Mouse (Mus musculus) embryonic facial prominence, embryonic 13.5 days (tissue): ENCODE data around the gene Dap3. TPM values are rescaled to one million over a fixed set of nuclear protein-coding genes. Genes with fewer than 3 reads are reported as not detected.
"Not testable (repeated sequence)": the region's sequence is repeated elsewhere in the genome, so short reads cannot be mapped to it uniquely, and the experiment has no call there.

Source experiments
- ATAC-seq: fragments of 200-750 bp; cut with Nextera tagmentation; 2 replicates; pipeline ENCODE4 v1.8.0; 2017; ENCODE audit warnings: low read depth; ENCODE audit not compliant: insufficient number of reproducible peaks, insufficient read depth, low FRiP score, low TSS enrichment
- H3K27ac ChIP-seq: fragments of 300-500 bp; sonication (generic); 2 replicates; pipeline ENCODE4 v1.5.1; 2015; ENCODE audit warnings: moderate library complexity, mild to moderate bottlenecking, inconsistent platforms
- H3K27me3 ChIP-seq: fragments of 300-500 bp; sonication (generic); 2 replicates; pipeline ENCODE4 v1.6.1; 2015; ENCODE audit warnings: mild to moderate bottlenecking, inconsistent platforms
- H3K36me3 ChIP-seq: fragments of 300-500 bp; sonication (generic); 2 replicates; pipeline ENCODE4 v1.6.1; 2015; ENCODE audit warnings: mild to moderate bottlenecking, inconsistent platforms
- H3K4me1 ChIP-seq: fragments of 300-500 bp; sonication (generic); 2 replicates; pipeline ENCODE4 v1.6.1; 2015; ENCODE audit warnings: inconsistent platforms
- H3K4me2 ChIP-seq: fragments of 300-500 bp; sonication (generic); 2 replicates; pipeline ENCODE4 v1.6.1; 2015; ENCODE audit warnings: moderate library complexity, mild to moderate bottlenecking, inconsistent platforms
- H3K4me3 ChIP-seq: fragments of 300-500 bp; sonication (generic); 2 replicates; pipeline ENCODE4 v1.5.1; 2015; ENCODE audit warnings: mild to moderate bottlenecking, inconsistent platforms
- H3K9ac ChIP-seq: fragments of 300-500 bp; sonication (generic); 2 replicates; pipeline ENCODE4 v1.6.1; 2015; ENCODE audit warnings: mild to moderate bottlenecking, inconsistent platforms
- H3K9me3 ChIP-seq: fragments of 300-500 bp; sonication (generic); 2 replicates; pipeline ENCODE4 v1.6.1; 2016; ENCODE audit warnings: inconsistent platforms
- WGBS: fragments of 180-500 bp; shearing (Covaris S2); methylation state at CpG from one replicate; pipeline ENCODE4 v1.1.7; 2015; ENCODE audit warnings: mixed read lengths; 5-methylcytosine and 5-hydroxymethylcytosine counted together
- polyA plus RNA-seq: library from polyadenylated mRNA; unstranded; fragments of >200 nt; fragmentation: Nextera tagmentation; extraction: Ambion mirVana; gene quantifications from 2 replicates; pipeline ENCODE4 v1.2.1, GENCODE M21; 2015

Dap3 gene
- 147 and 158 TPM in 2 replicates for polyA plus RNA-seq

DNA sequence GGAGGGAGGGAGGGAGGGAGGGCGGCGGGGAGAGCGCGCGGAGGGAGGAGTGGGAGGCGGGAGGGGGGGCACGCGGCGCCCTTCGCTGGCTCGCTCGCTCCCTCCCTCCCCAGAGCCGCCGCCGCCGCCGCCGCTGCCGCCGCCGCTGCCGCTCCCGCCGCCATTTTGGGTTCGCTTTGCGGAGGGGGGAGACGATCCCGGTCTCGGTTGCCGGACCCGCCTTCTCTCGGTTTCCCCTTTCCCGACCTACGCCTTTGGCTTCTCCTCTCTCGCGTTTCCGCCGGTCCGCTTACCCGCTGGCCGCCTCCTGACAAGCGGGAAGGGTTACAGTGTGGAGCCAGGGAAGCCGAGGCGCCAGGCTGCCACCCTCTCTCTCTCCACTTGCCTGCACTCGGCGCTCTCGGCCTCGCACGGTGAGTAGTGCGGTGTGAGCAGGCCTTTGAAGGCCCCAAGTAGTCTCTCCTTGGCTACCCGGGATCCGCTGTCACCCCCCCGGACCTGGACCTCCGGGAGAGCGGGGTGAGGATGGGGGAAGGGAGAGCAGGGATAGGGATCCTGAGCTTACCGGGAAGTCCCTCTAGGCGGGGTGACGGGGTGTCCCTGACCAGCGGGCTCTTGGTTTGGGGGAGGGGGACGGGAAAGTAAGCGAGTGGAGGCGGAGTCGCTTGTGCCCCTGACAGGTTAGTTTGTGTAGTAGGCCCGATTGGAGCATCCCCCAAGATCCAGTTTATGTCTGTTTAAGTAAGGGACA, at the start of gene Dap3, which contains the start of gene Ash1l:
Dap3 (minus strand) TSS at position 606 of the 751 bp plus-strand sequence.
Ash1l (plus strand) TSS at position 47 of the 751 bp plus-strand sequence.
- ATAC-seq = peak; percentile 81
- peak within 1 kb of the TSS; percentile 92 for H3K4me3 ChIP-seq
- under 1% methylated on average over 40 of the region's 64 CpGs for WGBS

DNA sequence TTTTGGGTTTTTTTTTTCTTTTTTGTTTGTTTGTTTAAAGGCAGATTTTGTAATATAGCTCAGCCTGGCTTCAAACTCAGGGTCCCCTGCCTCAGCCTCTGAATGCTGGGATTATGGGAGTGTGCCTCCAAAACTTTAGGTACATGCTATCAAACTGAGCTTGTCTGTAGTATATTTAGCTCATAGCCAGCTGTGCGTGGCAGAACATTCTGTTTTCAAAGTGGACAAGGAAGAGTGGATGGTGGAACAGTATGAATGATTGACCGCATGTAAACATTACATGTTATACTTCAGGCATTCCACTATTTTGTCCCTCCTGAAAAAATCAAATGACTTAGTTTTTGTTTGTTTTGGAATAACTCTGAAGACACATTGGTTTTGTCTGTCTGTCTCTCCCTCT, 41.8 kb upstream of the Dap3 start:
- WGBS = 95% methylated on average over 2 of the region's 2 CpGs
- H3K27ac ChIP-seq = no peak overlapping the region
- no peaks in the 10 kb centered on the region for H3K4me1 ChIP-seq
- H3K9ac ChIP-seq = no peak overlapping the region
- no peak overlapping the region for H3K4me2 ChIP-seq
- no peak for ATAC-seq
- no peaks in the 10 kb centered on the region for H3K27me3 ChIP-seq
- H3K4me3 ChIP-seq = no peak overlapping the region
- H3K36me3 ChIP-seq = peaks cover 17% of the 10 kb centered on the region
- H3K9me3 ChIP-seq = no peaks in the 10 kb centered on the region

More for the DNA sequence above, at the start of gene Dap3, which contains the start of gene Ash1l:
- no peaks in the 10 kb centered on the region for H3K9me3 ChIP-seq
- peak within 1 kb of the TSS; percentile 67 for H3K4me2 ChIP-seq
- H3K9ac ChIP-seq = peak within 1 kb of the TSS; percentile 97
- H3K27me3 ChIP-seq = no peaks in the 10 kb centered on the region
- peak within 1 kb of the TSS; percentile 100 for H3K27ac ChIP-seq
- H3K36me3 ChIP-seq = no peaks in the 10 kb centered on the region
- H3K4me1 ChIP-seq = peaks cover 30% of the 10 kb centered on the region

DNA sequence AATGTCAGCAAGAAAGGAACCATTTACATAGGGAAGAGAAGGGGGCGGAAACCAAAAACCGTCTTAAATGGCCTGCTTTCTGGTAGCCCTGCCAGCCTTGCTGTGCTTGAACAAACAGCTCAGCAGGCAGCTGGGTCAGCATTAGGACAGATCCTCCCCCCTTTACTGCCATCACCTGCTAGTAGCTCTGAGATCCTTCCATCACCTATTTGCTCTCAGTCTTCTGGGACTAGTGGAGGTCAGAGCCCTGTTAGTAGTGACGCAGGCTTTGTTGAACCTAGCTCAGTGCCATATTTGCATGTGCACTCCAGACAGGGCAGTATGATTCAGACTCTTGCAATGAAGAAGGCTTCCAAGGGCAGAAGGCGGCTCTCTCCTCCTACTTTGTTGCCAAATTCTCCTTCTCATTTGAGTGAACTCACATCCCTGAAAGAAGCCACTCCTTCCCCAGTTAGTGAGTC, 33.0 kb upstream of the Dap3 start:
- Histone ChIP-seq H3K9ac (no peak overlapping the region), H3K9me3 (no peaks in the 10 kb centered on the region), H3K4me1 (no peaks in the 10 kb centered on the region), H3K4me2 (no peak overlapping the region), H3K27me3 (no peaks in the 10 kb centered on the region), H3K36me3 (peaks cover 50% of the 10 kb centered on the region), H3K27ac (no peak overlapping the region), H3K4me3 (no peak overlapping the region)
- WGBS = 76% methylated on average over 4 of the region's 4 CpGs
- ATAC-seq = no peak

DNA sequence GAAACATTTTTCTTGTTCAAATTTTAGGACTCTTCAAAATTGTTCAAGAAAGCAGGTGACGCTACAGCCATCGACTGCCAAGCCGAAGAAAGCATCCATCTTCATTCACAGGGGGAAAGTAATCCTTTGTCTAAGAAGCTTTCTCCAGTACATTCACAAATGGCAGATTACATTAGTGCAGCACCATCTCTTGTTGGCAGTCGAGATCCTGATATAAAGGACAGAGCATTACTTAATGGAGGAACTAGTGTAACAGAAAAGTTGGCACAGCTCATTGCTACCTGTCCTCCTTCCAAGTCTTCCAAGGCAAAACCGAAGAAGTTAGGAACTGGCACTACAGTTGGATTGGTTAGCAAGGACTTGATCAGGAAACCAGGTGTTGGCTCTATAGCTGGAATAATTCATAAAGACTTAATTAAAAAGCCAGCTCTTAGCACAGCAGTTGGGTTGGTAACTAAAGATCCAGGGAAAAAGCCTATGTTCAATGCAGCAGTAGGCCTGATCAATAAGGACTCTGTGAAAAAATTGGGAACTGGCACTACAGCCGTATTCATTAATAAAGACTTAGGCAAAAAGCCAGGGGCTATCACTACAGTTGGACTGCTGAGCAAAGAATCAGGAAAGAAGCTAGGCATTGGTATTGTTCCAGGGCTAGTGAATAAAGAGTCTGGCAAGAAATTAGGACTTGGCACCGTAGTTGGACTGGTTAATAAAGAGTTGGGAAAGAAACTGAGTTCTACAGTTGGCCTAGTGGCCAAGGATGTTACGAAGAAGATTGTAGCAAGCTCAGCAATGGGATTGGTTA, 30.4 kb upstream of the Dap3 start:
- Histone ChIP-seq H3K36me3 (peaks cover 50% of the 10 kb centered on the region), H3K4me3 (no peak overlapping the region), H3K4me1 (no peaks in the 10 kb centered on the region), H3K27ac (no peak overlapping the region), H3K9me3 (0 out of 2 replicates have a peak, but pooled peaks cover 4% of the 10 kb centered on the region), H3K27me3 (no peaks in the 10 kb centered on the region), H3K4me2 (no peak overlapping the region), H3K9ac (no peak overlapping the region)
- no peak for ATAC-seq
- WGBS = 96% methylated on average over 8 of the region's 8 CpGs

DNA sequence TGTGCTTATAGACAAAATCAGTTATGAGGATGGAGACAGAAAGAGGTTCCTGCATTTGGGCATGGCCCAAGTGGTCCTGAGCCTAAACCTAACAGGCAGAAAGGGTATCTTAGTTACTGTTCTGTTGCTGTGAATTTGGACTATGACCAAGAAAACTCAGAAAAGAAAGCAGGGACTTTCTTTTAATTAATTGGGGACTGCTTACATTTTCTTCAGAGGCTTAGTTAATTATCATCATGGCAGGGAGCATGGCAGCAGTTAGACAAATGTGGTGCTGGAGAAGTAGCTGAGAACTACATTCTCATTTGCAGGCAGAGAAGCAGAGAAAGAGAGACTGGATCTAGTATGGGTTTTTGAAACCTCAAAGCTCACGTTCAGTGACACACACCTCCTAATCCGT, 24.0 kb upstream of the Dap3 start:
- 92% methylated on average over 2 of the region's 2 CpGs for WGBS
- no peak for ATAC-seq
- H3K27ac ChIP-seq = no peak overlapping the region
- no peak overlapping the region for H3K4me2 ChIP-seq
- H3K27me3 ChIP-seq = no peaks in the 10 kb centered on the region
- 0 out of 2 replicates have a peak, but pooled peaks cover 4% of the 10 kb centered on the region for H3K9me3 ChIP-seq
- H3K9ac ChIP-seq = no peak overlapping the region
- 0 out of 2 replicates have a peak, but pooled peaks cover 5% of the 10 kb centered on the region for H3K36me3 ChIP-seq
- H3K4me1 ChIP-seq = no peaks in the 10 kb centered on the region
- H3K4me3 ChIP-seq = no peak overlapping the region

DNA sequence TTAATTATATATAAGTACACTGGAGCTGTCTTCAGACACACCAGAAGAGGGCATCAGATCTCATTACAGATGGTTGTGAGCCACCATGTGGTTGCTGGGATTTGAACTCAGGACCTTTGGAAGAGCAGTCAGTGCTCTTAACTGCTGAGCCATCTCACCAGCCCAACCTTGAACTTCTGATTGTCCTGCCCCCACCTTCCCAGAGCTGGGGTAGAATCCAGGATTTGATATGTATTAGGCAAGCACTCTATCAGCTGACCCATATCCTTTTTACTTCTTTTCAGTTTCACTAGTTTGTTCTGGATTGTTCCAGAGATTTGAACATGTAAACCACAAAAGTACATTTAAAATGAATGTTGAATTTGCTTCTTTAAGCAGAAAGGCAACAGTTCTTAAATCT, 12.2 kb upstream of the Dap3 start:
- not testable (repeated sequence) for ATAC-seq, H3K27ac ChIP-seq, H3K9me3 ChIP-seq, H3K9ac ChIP-seq, H3K27me3 ChIP-seq, H3K4me1 ChIP-seq, H3K4me2 ChIP-seq, H3K4me3 ChIP-seq
- H3K36me3 ChIP-seq = peaks cover 19% of the 10 kb centered on the region

DNA sequence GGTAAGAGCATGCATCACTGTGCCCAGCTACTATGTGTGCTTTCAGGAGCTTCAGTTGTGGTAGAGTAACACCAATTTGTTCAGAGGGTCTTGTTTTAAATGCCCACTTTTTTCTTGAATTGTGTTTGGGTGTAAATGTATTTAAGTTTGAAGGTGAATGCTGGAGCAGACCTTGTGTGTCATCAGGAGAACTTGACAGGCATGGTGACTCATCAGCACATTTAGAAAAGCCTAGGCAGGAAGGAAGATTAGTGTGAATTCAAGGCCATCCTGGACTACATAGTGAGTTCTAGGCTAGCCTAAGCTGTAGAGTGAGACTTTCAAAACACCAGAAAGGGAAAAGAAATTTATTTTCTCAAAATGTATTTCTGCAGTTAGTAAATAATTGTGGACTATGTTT, 2.8 kb upstream of the Dap3 start:
- H3K9me3 ChIP-seq = no peaks in the 10 kb centered on the region
- H3K4me2 ChIP-seq = no peak overlapping the region
- no peak overlapping the region for H3K27ac ChIP-seq
- H3K27me3 ChIP-seq = no peaks in the 10 kb centered on the region
- ATAC-seq = no peak
- H3K4me3 ChIP-seq = no peak overlapping the region
- no peak overlapping the region; the same call in 1 of the 2 replicates for H3K9ac ChIP-seq
- H3K4me1 ChIP-seq = peaks cover 21% of the 10 kb centered on the region
- H3K36me3 ChIP-seq = no peaks in the 10 kb centered on the region

DNA sequence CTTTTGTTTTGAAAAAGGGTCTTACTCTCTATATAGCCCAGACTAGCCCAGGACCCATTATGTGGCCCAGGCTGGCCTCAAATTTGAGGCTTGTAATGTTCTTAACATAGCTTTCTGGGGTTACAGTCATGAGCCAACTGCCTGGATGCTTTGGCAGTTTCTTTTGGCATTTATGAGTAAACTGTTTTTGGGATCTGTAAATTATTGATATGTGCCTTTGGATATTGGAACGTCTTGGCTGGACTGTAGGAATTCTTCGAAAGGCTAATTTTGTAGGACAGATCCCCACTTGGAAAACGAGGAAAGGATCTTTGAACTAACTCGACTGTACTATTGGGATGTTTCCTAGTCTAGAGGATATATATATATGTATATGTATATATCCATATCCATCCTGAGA, 2.3 kb upstream of the Dap3 start:
- Histone ChIP-seq H3K27ac (no peak overlapping the region), H3K9me3 (no peaks in the 10 kb centered on the region), H3K27me3 (no peaks in the 10 kb centered on the region), H3K4me2 (no peak overlapping the region), H3K9ac (no peak overlapping the region; the same call in 1 of the 2 replicates), H3K4me3 (no peak overlapping the region), H3K36me3 (no peaks in the 10 kb centered on the region), H3K4me1 (peaks cover 26% of the 10 kb centered on the region)
- WGBS = 82% methylated on average over 4 of the region's 4 CpGs
- ATAC-seq = no peak

DNA sequence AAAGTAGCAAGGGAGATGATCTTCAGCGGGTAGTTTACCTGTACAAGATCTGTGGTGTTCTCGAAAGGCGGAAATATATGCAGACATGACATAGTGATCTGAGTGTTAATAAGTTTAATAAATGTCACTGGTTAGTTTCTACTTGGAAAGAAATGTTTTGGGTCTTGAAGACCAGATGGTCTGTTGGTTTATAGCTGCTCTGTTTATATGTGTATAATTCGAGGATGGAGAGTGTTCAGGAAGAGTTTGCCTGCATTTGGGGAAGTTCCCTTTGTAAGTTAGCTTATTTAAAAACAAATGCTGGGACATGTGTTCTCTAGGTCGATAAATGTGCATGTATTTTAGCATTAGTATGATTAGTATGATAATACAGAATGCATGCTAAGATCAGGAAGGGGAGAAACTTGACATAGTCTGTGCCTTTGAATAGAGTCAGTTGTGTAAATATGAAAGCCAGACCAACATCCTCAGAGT, 383 bp upstream of the Dap3 start:
- H3K27ac ChIP-seq = peak overlapping the region; percentile 100
- ATAC-seq = no peak
- no peaks in the 10 kb centered on the region for H3K9me3 ChIP-seq
- peaks cover 30% of the 10 kb centered on the region for H3K4me1 ChIP-seq
- H3K9ac ChIP-seq = peak overlapping the region; percentile 97
- H3K27me3 ChIP-seq = no peaks in the 10 kb centered on the region
- H3K36me3 ChIP-seq = no peaks in the 10 kb centered on the region
- H3K4me3 ChIP-seq = peak overlapping the region; percentile 92
- WGBS = 1% methylated on average over 5 of the region's 5 CpGs
- peak overlapping the region; percentile 66 for H3K4me2 ChIP-seq

DNA sequence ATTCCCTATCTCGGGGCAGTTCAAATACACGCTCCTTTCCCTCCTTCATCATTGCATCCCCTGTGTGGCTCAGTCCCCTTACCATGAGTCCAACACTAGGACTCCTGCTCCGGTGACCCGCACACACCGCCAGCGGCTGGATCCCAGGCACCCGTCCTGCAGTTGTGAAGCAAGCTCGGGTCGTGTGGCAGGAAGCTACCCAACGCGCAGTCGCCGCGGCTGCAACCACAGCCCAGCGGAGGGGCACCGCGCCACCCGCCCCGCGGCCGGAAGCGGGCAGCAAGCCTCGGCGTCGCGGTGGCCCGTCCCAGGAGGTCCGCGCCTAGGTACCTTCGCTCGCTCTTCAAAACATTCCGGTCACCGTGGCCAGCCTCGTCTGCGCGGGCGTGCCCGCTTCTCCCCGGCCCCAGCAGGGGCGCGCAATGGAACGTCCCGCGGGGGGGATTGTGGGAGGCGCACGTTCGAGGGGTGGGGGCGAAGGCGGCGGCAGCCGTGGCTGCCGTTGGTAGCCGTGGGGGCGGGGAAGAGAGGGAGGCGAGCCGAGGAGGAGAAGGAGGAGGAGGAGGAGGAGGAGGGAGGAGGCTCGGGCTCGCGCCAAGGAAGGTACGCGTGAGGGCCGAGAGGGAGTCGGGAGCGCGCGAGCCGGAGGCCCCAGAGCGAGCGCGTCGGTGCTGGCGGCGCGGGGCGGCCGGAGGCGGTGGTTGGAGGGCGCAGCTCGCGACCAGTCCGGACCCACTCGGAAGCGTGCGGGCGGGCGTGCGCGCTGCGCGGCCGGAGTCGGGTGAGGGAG, 1.0 kb downstream of the Dap3 start:
- no peaks in the 10 kb centered on the region for H3K36me3 ChIP-seq
- H3K9ac ChIP-seq = peak overlapping the region; percentile 97
- peak overlapping the region; percentile 100 for H3K27ac ChIP-seq
- peaks cover 30% of the 10 kb centered on the region for H3K4me1 ChIP-seq
- peak overlapping the region; percentile 92 for H3K4me3 ChIP-seq
- peak; percentile 92 for ATAC-seq
- under 1% methylated on average over 66 of the region's 92 CpGs for WGBS
- peak overlapping the region; percentile 67 for H3K4me2 ChIP-seq
- H3K9me3 ChIP-seq = no peaks in the 10 kb centered on the region
- H3K27me3 ChIP-seq = no peaks in the 10 kb centered on the region

DNA sequence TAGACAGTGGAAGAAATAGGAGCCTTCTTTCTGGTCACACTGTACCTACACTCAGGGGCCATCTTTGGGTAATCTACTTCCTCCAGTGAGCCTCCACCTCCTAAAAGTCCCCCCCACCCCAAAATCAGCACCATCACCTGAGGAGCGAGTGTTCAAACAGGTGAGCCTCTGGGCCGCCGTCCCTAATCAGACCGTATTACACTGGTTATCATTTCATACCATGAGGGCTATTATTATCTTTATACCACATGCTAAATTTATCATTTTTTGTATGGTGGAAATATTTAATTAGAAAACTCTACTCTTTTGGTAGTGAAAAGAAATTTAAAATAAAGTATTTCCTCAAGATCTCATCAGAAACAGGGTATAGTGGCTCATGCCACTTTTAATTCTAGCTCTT, 6.9 kb downstream of the Dap3 start:
- Histone ChIP-seq H3K9ac (no peak overlapping the region), H3K4me1 (peaks cover 16% of the 10 kb centered on the region), H3K4me3 (no peak overlapping the region), H3K27ac (no peak overlapping the region), H3K4me2 (no peak overlapping the region), H3K27me3 (no peaks in the 10 kb centered on the region), H3K9me3 (no peaks in the 10 kb centered on the region), H3K36me3 (peaks cover 27% of the 10 kb centered on the region)
- WGBS = 90% methylated on average over 4 of the region's 4 CpGs
- ATAC-seq = no peak
